Mouse (Mus musculus) layer of hippocampus, adult 6 months (tissue): ENCODE results near the gene Gpr84. TPM values are rescaled to one million over a fixed set of nuclear protein-coding genes. Genes with fewer than 3 reads are reported as not detected.

Source experiments
- long read RNA-seq, 2 experiments: library from polyadenylated mRNA; unstranded; transcript quantifications; one replicate each; pipeline ENCODE4 v2.0.0; 2019 to 2020
- microRNA-seq: library from miRNA; unstranded; fragments of <30 nt; microRNA quantifications from one replicate; pipeline ENCODE4 v1.2.0, GENCODE M21; 2020
- polyA plus RNA-seq: library from polyadenylated mRNA; unstranded; fragments of <200 nt; fragmentation: Nextera tagmentation; gene quantifications from 2 replicates; pipeline ENCODE4 v1.2.3, GENCODE M21; 2021

The Gpr84 gene
- polyA plus RNA-seq = 1.5 and 1.7 TPM in 2 replicates
- long read RNA-seq, experiment 1, partial matches to known transcripts = 0 of 3 reads
- long read RNA-seq, experiment 1, other reads (novel, unspliced or antisense) = 0 of 3 reads
- long read RNA-seq, experiment 2, partial matches to known transcripts = 0 of 3 reads
- long read RNA-seq, experiment 2, other reads (novel, unspliced or antisense) = 1 of 3 reads

DNA sequence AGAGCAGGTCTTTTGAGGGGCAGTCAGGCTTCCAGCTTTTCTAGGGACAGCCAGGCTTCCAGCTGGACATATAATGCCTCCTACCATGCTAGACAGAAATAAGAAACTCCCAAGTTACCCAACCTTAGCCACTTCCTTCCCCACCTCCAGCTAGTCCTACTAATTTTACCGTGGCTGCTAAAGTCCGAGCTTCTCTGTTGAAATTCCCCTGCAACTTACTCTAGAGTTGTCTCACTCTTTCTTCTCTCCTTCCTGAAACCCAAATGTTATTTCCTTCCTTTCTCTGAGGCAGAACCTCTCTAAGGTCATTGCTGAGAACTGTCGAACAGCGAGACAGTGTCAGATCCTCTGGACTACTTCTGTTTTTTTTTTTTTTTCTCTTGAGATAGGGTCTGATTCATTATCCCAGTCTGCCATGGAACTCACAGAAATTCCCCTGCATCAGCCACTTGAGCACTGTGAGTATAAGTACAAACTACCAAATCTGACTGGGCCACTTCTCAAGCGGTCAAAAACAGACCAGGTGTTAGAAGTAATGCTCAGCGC lies at the start of gene Gpr84:
TSS of gene Gpr84 (minus strand) at position 248 of the 546 bp plus-strand sequence.

GRCm38 (mm10) chr15:103339961-103340337 lies 29.5 kb upstream of the Gpr84 start, which contains the start of gene Zfp385a:
Gene Zfp385a (minus strand): TSS chr15:103340093.

GRCm38 (mm10) chr15:103272419-103273279 lies 37.8 kb downstream of the Gpr84 start, which contains the start of gene Copz1:
Gene Copz1 (plus strand): TSS chr15:103272714.

Small RNAs within 50 kb of the gene (microRNA-seq; reads per million reads assigned to microRNA genes)
- gene Mir148b = 128 reads per million, percentile 61 among the genes with 10 or more reads in this experiment
- not detected for gene Mir6963

Other genes starting within 250 kb of the Gpr84 start
- 7.3 and 7.7 TPM in 2 replicates for gene Smug1, start 143.5 kb downstream of the Gpr84 start, polyA plus RNA-seq
- gene Cbx5, start 70.8 kb downstream of the Gpr84 start, polyA plus RNA-seq = 84.7 and 97.7 TPM in 2 replicates
- gene Hnrnpa1, start 70.2 kb downstream of the Gpr84 start, polyA plus RNA-seq = 214 and 277 TPM in 2 replicates
- not detected in 2 replicates for gene Nfe2, start 52.2 kb downstream of the Gpr84 start, polyA plus RNA-seq
- gene Copz1, start 37.9 kb downstream of the Gpr84 start, polyA plus RNA-seq = 130 and 134 TPM in 2 replicates
- gene Zfp385a, start 29.5 kb upstream of the Gpr84 start, polyA plus RNA-seq = 16.1 and 20.8 TPM in 2 replicates
- 0.51 and 0.52 TPM in 2 replicates for gene Itga5, start 56.2 kb upstream of the Gpr84 start, polyA plus RNA-seq
- 0.36 TPM in 1 of 2 replicates, not detected in the other for gene Gtsf1, start 119.9 kb upstream of the Gpr84 start, polyA plus RNA-seq
- not detected in 2 replicates for gene Gtsf2, start 137.9 kb upstream of the Gpr84 start, polyA plus RNA-seq
- gene Nckap1l, start 143.2 kb upstream of the Gpr84 start, polyA plus RNA-seq = 2.3 and 2.5 TPM in 2 replicates
- 23.5 and 23.6 TPM in 2 replicates for gene Pde1b, start 192.4 kb upstream of the Gpr84 start, polyA plus RNA-seq
- gene Ppp1r1a, start 227.4 kb upstream of the Gpr84 start, polyA plus RNA-seq = 183 and 201 TPM in 2 replicates